Mouse (Mus musculus) layer of hippocampus, adult 9-11 months (tissue): ENCODE measurements around the gene Ceacam13.
"Not testable (repeated sequence)": the region's sequence is repeated elsewhere in the genome, so short reads cannot be mapped to it uniquely, and the experiment has no call there.

Source experiments
- DNase-seq: peaks from one replicate; pipeline ENCODE4 v3.0.0; 2022

Ceacam13 gene

GRCm38 (mm10) chr7:18009589-18009988 lies at the start of gene Ceacam13:
Gene Ceacam13, plus strand, starts transcription at chr7:18009889.
- no peak for DNase-seq

- DNase-seq: no peak
These were observed 37.9 kb upstream of the Ceacam13 start, which contains the start of gene Ceacam11 for GRCm38 (mm10) chr7:17971824-17972223. Gene Ceacam11, plus strand, starts transcription at chr7:17972124.

GRCm38 (mm10) chr7:18001131-18001530 lies 8.6 kb upstream of the Ceacam13 start:
- DNase-seq: not testable (repeated sequence)

- DNase-seq: no peak
These were observed 55.9 kb downstream of the Ceacam13 start, which contains the start of gene Ceacam12 for GRCm38 (mm10) chr7:18065629-18066028. Gene Ceacam12, plus strand, starts transcription at chr7:18065929.
